Mouse (Mus musculus) liver, adult 2 months (tissue): ENCODE measurements around the gene Clec12a. TPM values are rescaled to one million over a fixed set of nuclear protein-coding genes. Genes with fewer than 3 reads are reported as not detected.

Source experiments
- DNase-seq: peaks from one replicate; pipeline ENCODE4 v3.0.0-alpha.2; 2011; ENCODE audit warnings: low read depth, low spot score; ENCODE audit errors: extremely low read depth
- H3K27ac ChIP-seq: fragments of 200-500 bp; replicated peaks from 2 replicates; pipeline ENCODE4 v1.5.1; 2012; ENCODE audit warnings: low read depth, mild to moderate bottlenecking, control low read depth, inconsistent platforms, low read length; ENCODE audit not compliant: insufficient read depth
- H3K27me3 ChIP-seq: fragments of 200-500 bp; 2 replicates; pipeline ENCODE4 v1.6.1; 2012; ENCODE audit warnings: mild to moderate bottlenecking, moderate library complexity, low read length, inconsistent platforms; ENCODE audit not compliant: control insufficient read depth, insufficient read depth
- H3K36me3 ChIP-seq: fragments of 200-500 bp; 2 replicates; pipeline ENCODE4 v1.6.1; 2012; ENCODE audit warnings: low read length, inconsistent platforms; ENCODE audit not compliant: control insufficient read depth, insufficient read depth
- H3K4me1 ChIP-seq: fragments of 200-500 bp; 2 replicates; pipeline ENCODE4 v1.6.1; 2011; ENCODE audit warnings: low read length; ENCODE audit not compliant: control insufficient read depth, insufficient read depth
- H3K4me3 ChIP-seq: fragments of 200-500 bp; 2 replicates; pipeline ENCODE4 v1.5.1; 2011; ENCODE audit warnings: low read depth, mild to moderate bottlenecking, control low read depth, low read length, moderate library complexity; ENCODE audit not compliant: insufficient read depth
- H3K79me2 ChIP-seq: fragments of 200-500 bp; 2 replicates; pipeline ENCODE4 v1.6.1; 2012; ENCODE audit warnings: inconsistent platforms, mild to moderate bottlenecking, low read length, moderate library complexity; ENCODE audit not compliant: control insufficient read depth, insufficient read depth
- H3K9ac ChIP-seq: fragments of 200-500 bp; 2 replicates; pipeline ENCODE4 v1.6.1; 2012; ENCODE audit warnings: low read depth, mild to moderate bottlenecking, control low read depth, inconsistent platforms, low read length
- CTCF ChIP-seq: fragments of 200-500 bp; IDR thresholded peaks from 2 replicates; pipeline ENCODE4 v1.5.1; 2011; ENCODE audit warnings: low read depth, low read length, control low read depth
- POLR2A ChIP-seq: fragments of 200-500 bp; IDR thresholded peaks from 2 replicates; pipeline ENCODE4 v1.6.1; 2011; ENCODE audit warnings: low read length, control low read depth; ENCODE audit not compliant: insufficient read depth; ENCODE audit errors: extremely low read depth
- WGBS: fragments of 180-500 bp; shearing (Covaris S2); methylation state at CpG from one replicate; pipeline ENCODE4 v1.1.7; 2018; 5-methylcytosine and 5-hydroxymethylcytosine counted together
- polyA plus RNA-seq: library from polyadenylated mRNA; depleted of rRNA; stranded (reverse); fragments of >200 nt; gene quantifications from 2 replicates; pipeline ENCODE4 v1.2.3, GENCODE M21; 2012
- total RNA-seq: library from RNA; depleted of rRNA; stranded (reverse); fragments of >200 nt; gene quantifications from 2 replicates; pipeline ENCODE4 v1.2.3, GENCODE M21; 2014

Gene Clec12a
- total and polyA plus RNA-seq, 2 experiments = 1.2 to 6.5 TPM

- no peak for TF ChIP-seq POLR2A
- TF ChIP-seq CTCF = no peak
- H3K27me3 ChIP-seq = no peaks in the 10 kb centered on the region
- H3K4me3 ChIP-seq = no peak overlapping the region
- WGBS = 19% methylated on average over 1 of the region's 1 CpGs
- H3K9ac ChIP-seq = no peak overlapping the region
- H3K79me2 ChIP-seq = no peaks in the 10 kb centered on the region
- peaks cover 5% of the 10 kb centered on the region; the same call in 1 of the 2 replicates for H3K4me1 ChIP-seq
- peak; percentile 67 for DNase-seq
- no peaks in the 10 kb centered on the region for H3K36me3 ChIP-seq
- no peak overlapping the region for H3K27ac ChIP-seq
Observed at GRCm38 (mm10) chr6:129381736-129382135, 39.2 kb downstream of the Clec12a start.

GRCm38 (mm10) chr6:129383466-129383865, 41.0 kb downstream of the Clec12a start:
- no peak overlapping the region for H3K4me3 ChIP-seq
- no peaks in the 10 kb centered on the region for H3K79me2 ChIP-seq
- no peak overlapping the region for H3K9ac ChIP-seq
- WGBS = 70% methylated on average over 3 of the region's 3 CpGs
- H3K36me3 ChIP-seq = no peaks in the 10 kb centered on the region
- H3K27me3 ChIP-seq = no peaks in the 10 kb centered on the region
- DNase-seq = no peak
- no peak overlapping the region for H3K27ac ChIP-seq
- TF ChIP-seq POLR2A (no peak), CTCF (no peak)
- peaks cover 5% of the 10 kb centered on the region; the same call in 1 of the 2 replicates for H3K4me1 ChIP-seq

GRCm38 (mm10) chr6:129385000-129385399, 42.5 kb downstream of the Clec12a start:
- Histone ChIP-seq H3K36me3 (no peaks in the 10 kb centered on the region), H3K4me1 (peaks cover 5% of the 10 kb centered on the region; the same call in 1 of the 2 replicates), H3K4me3 (no peak overlapping the region), H3K79me2 (no peaks in the 10 kb centered on the region), H3K27me3 (no peaks in the 10 kb centered on the region), H3K27ac (no peak overlapping the region), H3K9ac (no peak overlapping the region)
- TF ChIP-seq CTCF (no peak), POLR2A (no peak)
- 91% methylated on average over 4 of the region's 4 CpGs for WGBS
- DNase-seq = no peak

GRCm38 (mm10) chr6:129385774-129386173, 43.3 kb downstream of the Clec12a start, which contains the start of gene Clec12b:
Gene Clec12b (minus strand): TSS chr6:129385874.
- no peak for TF ChIP-seq POLR2A
- TF ChIP-seq CTCF = no peak
- Histone ChIP-seq H3K27me3 (no peaks in the 10 kb centered on the region), H3K4me1 (peaks cover 5% of the 10 kb centered on the region; the same call in 1 of the 2 replicates), H3K4me3 (no peak within 1 kb of the TSS), H3K27ac (no peak within 1 kb of the TSS), H3K36me3 (no peaks in the 10 kb centered on the region), H3K79me2 (no peaks in the 10 kb centered on the region), H3K9ac (no peak within 1 kb of the TSS)
- WGBS = 85% methylated on average over 2 of the region's 2 CpGs
- no peak for DNase-seq

GRCm38 (mm10) chr6:129393087-129393720, 50.7 kb downstream of the Clec12a start:
- no peak overlapping the region for H3K4me3 ChIP-seq
- no peaks in the 10 kb centered on the region for H3K27me3 ChIP-seq
- DNase-seq = peak; percentile 34
- WGBS = 17% methylated on average over 2 of the region's 2 CpGs
- no peaks in the 10 kb centered on the region for H3K36me3 ChIP-seq
- TF ChIP-seq POLR2A = no peak
- peak; percentile 67 for TF ChIP-seq CTCF
- no peaks in the 10 kb centered on the region for H3K79me2 ChIP-seq
- H3K27ac ChIP-seq = no peak overlapping the region
- no peak overlapping the region for H3K9ac ChIP-seq
- H3K4me1 ChIP-seq = peaks cover 2% of the 10 kb centered on the region; the same call in 1 of the 2 replicates

- no peak for DNase-seq
- Histone ChIP-seq H3K4me3 (no peak overlapping the region), H3K79me2 (no peaks in the 10 kb centered on the region), H3K4me1 (peaks cover 2% of the 10 kb centered on the region; the same call in 1 of the 2 replicates), H3K27ac (no peak overlapping the region), H3K9ac (no peak overlapping the region), H3K27me3 (no peaks in the 10 kb centered on the region), H3K36me3 (no peaks in the 10 kb centered on the region)
- 73% methylated on average over 6 of the region's 6 CpGs for WGBS
- TF ChIP-seq CTCF = no peak
Observed at GRCm38 (mm10) chr6:129393732-129394131, 51.2 kb downstream of the Clec12a start.
